Mouse (Mus musculus): Measurements from ENCODE around the gene Olfr972.
"Not testable (repeated sequence)": the region's sequence is repeated elsewhere in the genome, so short reads cannot be mapped to it uniquely, and the experiment has no call there.

Gene Olfr972

DNA sequence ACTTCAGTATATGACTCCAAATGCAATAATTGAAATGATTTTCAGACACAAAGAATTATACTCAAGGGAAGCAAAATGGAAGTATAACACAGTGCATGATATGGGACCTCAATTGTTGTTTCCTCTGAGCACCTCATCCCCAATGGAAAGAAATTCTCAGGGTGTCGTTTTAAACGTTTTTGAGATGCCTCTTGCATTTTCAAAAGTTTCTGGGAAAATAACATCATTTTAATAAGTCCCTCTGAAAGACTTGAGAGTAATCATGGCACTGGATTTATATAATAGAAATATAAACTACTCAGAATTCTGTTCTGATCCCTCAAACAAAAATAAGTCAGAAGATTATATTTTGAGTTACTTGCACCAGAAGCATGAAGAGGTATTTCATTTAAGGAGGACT, at the start of gene Olfr972:
Olfr972 (plus strand) TSS at position 301 of the 400 bp plus-strand sequence.
- in situ Hi-C loops (cut with MboI, MseI): loop anchor here (25.0 kb wide), 1 partner anchor 454 kb away; no protein-coding TSS in a partner anchor

DNA sequence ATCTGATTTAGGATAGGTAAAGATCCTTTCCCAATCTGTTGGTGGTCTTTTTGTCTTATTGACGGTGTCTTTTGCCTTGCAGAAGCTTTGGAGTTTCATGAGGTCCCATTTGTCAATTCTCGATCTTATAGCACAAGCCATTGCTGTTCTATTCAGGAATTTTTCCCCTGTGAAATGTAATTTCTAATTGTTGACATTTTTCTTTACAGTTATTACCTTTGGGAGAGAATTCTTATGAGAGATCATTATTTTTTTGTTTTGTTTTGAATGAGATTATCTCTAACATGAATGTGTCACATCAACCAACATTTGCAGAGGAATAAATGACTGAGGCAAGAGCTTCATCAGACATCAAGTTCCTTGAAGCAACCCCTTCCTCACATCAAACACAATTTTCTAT, 29.6 kb upstream of the Olfr972 start, which contains the start of gene Olfr971:
Olfr971 (plus strand) TSS at position 301 of the 400 bp plus-strand sequence.
- in situ Hi-C loops (cut with MboI, MseI): not testable (repeated sequence)

DNA sequence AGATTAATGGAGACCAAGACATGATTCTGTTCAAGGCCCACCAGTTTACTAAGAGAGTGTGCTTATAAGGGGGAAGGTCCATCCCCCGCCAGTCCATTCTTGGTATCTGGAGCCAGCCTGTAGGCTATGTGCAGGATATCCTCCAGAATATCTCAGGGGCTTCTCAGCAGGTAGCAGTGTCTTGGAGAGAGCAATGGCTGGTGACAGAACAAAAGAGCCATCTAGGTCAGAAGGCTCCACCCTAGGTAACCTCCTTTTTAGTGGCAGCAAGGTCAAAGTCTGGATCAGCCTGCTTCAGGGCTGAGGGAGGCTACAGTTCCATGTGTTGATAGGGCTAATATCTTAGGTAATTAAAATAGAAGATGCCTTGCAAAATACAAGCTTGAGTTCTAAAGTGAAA, 5.8 kb downstream of the Olfr972 start:
- in situ Hi-C loops (cut with MboI, MseI): loop anchor here (25.0 kb wide), 1 partner anchor 460 kb away; no protein-coding TSS in a partner anchor

DNA sequence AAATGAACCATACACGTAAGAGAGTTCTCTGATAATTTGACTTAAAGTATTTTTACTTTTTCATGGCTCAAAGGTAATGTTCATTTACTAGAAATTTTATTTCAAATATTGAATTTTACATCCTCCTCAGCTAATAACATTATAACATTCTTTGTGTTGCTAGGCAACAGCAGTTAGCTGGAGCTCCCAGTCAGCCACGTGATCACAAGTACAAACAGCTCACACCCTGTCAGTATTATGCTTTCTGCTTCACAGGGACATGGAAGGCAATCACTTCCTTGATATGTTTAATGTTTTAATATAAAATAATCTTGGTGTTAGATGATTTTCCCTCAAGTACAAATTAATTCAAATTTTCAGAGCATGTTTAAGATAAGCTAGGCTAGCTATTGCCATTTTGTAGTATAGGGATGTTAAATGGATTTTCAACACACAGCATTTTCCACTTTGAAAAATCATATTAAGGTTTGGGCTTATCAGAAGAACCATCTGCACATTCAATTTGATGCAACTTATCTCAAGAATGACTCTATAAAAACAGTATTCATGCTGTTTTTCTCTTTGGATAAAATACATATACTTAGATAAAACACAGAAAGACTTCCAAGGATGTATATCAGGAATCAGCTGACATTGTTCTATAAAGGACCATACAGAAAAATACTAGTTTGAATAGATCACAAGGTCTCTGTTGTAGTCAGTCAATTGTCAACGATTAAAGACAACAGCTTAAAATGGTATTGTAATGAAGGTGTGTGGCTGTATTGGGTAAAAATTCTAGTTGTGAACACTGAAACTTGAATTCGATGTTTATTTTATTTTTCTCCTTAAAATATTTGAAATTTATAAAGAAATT, 11.5 kb downstream of the Olfr972 start:
- in situ Hi-C loops (cut with MboI, MseI): loop anchor here (5.0 kb wide), 1 partner anchor 50 kb away; no protein-coding TSS in a partner anchor

DNA sequence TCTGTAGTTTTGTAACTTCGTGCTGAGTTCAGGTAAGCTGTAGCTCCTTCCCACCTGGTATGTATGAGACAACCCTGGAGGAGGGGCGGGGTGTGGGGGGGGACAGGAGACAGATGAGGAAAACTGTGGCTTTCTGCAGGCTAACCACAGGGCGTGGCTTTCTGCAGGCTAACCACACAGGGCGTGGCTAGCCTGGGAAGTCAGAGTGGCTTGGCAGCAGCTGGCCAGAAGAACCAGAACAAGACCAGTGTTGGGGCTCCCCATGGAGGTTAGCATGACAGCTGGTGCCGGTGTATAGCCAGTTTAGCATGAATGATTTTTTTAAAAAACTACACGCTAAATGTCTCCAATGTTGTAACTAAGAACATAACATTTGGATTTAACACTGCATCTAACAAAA, 38.9 kb downstream of the Olfr972 start:
- in situ Hi-C loops (cut with MboI, MseI): no loop called here

DNA sequence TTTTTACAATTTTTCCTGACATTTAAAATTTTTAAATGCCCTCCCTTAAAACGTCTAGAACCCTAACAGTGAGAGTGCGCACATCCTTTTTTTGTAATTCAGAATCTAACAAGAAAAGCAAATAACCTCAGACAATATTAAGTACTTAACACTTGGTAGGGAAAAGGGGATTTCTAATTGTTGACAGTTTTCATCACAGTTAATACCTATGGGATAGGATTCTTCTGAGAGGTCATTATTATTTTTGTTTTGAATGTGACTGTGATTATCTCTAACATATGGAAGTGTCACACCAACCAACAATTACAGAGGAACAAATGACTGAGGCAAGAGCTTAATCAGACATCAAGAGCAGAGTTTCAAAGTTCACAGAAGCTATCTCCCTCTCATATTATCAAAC, 40.8 kb downstream of the Olfr972 start, which contains the start of gene Olfr229:
Olfr229 (plus strand) TSS at position 301 of the 400 bp plus-strand sequence.
- in situ Hi-C loops (cut with MboI, MseI): no loop called here

DNA sequence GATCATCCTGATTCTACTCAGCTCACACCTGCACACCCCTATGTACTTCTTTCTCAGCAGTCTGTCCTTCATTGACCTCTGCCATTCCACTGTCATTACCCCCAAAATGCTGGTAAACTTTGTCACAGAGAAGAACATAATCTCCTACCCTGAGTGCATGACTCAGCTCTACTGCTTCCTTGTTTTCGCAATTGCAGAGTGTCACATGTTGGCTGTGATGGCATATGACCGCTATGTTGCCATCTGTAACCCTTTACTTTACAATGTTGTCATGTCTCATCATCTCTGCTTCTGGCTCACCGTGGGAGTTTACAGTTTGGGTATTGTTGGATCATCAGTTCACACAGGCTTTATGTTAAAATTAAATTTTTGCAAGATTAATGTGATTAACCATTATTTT, 43.7 kb downstream of the Olfr972 start:
- in situ Hi-C loops (cut with MboI, MseI): no loop called here
